Mouse (Mus musculus) neural tube, embryonic 10.5 days (tissue): ENCODE data around the gene Dact1.

ENCODE experiments used
- DNase-seq: peaks from one replicate; pipeline ENCODE4 v3.0.0-alpha.2; 2017; ENCODE audit warnings: low spot score; ENCODE audit errors: extremely low spot score

Gene Dact1

DNA sequence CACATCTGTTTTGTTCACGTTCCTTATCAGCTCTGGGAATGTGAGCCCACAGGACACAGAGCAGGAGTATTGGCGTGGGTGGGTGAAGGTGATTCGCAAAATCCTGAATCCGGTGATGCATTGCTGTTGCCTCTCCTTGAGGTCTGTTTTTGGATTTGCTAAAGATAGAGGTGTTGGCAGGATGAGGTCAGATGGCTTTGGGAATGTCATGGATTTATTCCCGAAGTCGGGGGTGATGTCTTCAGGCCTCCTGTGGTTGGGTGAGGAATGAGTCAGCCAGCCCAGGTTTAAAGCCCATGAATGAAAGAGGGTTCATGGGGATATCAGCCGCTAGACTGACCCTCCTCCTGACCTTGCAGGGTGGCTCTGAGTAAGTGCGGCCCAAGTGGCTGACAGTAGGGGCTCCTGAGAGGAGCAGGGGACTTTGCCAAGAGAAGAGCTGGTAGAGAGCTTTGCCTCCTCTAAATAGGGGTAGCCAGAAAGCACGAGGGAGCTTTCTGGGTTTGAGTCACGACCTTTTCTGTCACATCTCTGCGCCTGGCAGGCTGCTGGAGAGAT lies 27.4 kb downstream of the Dact1 start:
- DNase-seq = no peak

DNA sequence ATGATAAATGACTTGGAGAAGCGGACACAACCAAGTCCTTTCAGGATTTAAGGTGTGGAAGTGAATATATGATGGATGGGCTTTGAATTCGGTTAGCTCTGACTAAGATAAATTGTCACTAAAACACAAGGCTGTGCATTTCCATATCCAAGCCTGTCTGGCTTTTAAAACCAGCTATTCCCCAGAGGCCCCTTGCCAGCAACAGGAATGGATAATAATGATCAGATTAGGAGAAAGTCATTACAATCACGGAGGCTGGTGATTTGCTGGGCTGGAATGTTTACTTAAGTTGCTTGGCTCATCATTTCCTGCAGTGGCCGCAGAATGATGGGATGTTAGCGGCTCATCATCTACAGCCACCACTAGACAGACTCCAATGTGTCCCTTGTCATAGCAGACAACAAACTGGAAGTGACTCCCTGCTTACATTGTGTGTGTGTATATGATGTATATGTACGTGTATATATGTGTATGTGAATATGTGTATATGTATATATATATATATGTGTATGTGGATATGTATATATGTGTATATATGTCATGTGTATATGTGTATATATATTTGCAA lies 28.3 kb downstream of the Dact1 start:
- no peak for DNase-seq

DNA sequence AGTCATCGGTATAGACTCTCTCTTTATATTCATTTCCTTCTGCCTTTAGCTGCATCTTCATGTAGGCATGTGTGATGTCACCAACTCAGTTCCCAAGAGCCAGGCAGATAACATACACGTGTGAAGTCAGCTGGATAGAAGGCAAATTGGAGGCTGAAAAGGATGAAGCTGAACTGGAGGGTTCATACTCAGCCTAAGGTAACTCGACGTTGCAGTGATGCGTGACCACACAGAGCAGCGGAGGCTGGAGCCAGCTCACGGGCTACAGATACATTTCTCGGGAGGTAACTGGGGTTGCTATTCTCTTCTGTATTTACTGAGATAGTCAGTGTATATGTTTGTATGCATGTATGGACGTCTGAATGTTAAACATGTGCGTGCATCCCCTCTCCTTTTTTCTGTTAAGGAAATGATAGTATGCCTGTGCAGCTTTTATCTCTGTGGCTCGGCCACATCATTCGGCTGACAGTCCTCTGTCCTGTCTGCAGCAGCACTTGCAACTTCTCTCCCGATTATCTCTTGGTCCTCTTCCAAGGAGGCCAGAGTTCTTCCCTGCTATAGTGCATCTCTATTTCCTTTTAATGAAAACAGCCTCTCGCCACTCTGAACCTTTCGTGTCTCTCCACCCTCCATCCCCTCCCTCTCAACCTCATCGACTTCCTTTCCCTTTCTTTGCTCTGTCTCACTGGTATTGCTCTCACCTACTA lies 29.6 kb downstream of the Dact1 start:
- no peak for DNase-seq

DNA sequence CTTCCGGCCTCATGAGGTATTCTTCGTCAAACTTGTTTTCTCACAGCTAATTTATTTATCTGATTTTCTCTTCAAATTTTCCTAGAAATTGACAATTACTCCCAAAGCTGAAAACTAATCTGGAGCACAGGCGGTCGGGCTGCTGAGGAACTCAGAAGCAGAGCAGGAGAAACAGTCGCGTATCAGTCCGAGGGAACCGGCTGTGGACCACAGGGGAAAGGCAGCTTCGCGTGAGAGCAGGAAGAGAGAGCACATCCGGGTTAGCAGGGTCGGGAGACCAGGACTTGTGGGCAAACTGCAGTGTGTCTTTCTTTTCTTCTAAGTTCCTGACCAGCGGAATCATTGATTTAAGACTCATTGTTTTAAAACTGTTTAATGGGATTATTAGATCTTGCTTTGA lies 32.7 kb downstream of the Dact1 start:
- DNase-seq = no peak

DNA sequence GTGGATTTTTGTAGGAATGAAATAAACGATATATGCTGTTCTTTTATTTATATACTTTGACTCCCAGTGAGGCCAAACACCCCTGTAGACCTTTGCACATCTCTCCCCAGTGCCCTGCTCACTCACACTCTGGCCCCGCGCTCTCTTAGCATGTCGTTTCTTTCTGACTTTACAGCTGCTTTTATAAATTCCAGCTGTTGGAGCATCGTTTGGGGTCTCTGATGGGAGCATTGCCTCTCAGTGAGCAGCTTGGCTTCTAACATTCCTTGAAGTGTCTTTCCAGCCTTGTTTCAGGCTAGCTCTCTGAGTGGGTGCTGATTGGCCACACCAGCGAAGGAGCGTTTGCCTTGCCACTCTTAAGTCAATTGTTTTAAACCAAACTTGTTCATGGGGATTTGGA lies 35.8 kb downstream of the Dact1 start:
- no peak for DNase-seq

DNA sequence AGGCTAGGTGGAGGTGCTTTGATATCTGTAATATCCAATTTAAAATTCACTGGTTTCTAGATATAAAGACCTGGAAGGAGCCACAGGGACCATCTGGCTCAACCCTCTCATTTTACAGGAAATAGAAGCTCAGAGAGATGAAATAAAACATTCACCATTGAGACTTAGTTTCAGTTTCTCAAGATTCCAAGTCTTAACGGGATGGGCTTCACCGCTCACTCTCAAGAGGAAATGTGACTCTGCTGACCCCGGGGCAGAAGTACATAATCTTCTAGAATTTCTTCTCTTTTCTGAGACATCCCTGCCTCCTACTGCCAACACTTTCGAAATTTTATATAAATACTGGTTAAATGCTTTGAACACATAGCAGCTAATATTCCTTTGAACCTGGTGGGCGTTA lies 36.4 kb downstream of the Dact1 start:
- no peak for DNase-seq

DNA sequence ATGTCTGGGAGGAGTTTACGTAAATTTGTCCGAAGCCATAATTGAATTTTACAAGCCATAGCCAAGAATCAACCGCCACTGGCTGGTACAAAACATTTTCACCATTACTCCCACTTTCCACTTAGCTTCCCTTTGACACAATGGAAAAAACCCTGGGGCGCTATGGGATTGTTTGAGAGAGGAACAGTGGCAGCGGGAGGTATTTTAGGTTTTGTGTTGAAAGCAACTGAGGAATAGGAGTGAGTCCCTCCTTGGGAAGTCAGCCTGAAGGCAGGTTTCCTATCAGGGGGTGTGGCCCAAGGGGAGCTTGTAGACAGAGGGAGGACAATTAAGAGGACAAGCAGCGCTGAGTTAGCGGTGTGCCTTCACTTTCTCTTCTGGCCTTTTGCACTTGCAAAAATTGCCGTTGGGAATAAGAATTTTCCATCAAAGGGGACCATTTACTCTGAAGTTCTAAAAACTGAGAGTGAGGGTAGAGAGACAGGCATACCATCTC lies 38.8 kb downstream of the Dact1 start:
- no peak for DNase-seq

DNA sequence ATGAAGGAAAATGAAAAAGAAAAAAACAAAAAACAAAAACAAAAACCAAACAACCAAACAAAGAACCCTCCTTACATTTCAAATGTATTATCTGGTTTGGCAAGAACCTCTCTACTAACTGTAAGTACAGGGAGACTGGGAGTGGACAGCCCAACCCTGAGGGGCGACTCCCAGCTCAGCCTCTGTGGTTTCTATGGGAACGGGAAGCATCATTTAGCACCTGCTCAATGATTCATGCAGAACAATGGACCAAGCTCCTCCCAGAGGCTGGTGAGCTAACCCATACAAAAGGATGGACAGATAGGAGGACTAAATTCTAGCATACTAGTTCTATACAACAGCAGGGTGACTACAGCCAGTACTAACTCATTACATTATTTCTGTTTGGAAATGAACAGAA lies 40.4 kb downstream of the Dact1 start:
- no peak for DNase-seq

DNA sequence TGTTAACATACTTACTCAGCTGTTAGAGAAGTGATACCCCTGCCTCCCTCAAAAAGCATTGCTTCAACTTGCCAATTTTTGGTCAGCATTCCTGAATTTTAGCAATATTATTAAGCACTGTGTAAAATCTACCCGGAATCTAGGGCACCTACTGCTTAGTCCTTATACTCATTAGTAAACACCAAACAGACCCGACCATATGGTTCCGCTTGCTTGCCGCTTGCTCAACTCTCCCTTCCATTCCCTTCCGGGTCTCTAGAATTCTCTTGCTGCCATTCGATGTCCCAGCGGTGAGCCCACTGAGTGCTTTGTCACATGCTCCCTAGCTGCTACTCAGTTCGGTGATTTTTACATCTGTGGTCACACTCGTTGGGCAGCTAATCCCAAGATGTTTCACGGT lies 45.0 kb downstream of the Dact1 start:
- no peak for DNase-seq

DNA sequence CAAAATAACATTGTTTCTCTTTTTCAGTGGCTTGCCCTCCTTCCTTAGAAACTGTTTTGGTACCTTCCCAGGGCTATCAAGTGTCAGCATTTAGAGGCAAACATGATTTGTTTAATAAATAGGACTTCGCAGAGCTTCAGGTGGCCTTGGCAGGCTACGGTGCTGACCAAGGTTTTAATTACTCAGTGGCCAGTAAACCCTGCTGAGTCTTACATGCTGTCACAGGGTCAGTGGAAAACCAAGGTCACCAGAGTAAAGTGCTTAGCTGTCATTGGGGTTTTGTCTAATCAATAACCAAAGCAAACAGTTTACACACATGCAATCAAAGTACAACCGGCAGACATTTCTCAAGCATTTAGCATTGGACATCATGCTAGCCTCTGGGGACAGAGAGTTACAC lies 45.4 kb downstream of the Dact1 start:
- DNase-seq = no peak

DNA sequence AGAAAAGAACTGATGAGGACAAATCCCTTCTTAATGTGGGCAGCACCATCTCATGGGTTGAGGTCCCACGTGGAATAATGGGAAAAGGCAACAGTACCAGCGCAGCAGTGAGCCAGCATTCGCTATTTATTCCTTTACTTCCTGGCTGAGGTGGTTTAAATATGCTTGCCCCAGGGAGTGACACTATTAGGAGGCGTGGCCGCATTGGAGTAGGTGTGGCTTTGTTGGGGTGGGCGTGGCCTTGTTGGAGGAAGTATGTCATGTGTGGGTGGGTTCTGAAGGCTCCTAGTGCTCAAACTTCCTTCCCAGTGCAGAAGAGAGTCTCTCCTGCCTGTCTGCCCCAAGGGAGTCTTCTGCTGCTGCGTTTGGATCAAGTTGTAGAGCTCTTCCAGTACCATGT lies 51.9 kb downstream of the Dact1 start:
- DNase-seq = no peak

DNA sequence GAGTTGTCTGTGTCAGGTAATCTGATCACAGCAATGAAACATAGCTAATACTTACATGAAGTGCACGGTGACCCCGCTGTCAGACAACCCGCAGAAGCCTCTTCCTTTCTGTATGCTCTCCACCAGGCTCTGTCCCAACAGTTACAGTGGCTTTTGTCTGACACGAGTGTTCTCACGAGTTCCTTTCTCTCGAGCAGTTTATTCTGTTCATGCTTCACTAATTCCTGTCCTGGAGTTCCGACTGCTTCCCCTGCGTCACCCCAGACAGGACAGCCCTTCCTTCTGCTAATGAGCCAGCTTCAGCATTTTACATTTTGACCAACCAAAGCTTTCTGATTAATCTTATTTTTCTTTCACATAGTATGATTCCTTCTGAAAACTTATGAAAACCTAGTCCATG lies 52.7 kb downstream of the Dact1 start:
- no peak for DNase-seq

DNA sequence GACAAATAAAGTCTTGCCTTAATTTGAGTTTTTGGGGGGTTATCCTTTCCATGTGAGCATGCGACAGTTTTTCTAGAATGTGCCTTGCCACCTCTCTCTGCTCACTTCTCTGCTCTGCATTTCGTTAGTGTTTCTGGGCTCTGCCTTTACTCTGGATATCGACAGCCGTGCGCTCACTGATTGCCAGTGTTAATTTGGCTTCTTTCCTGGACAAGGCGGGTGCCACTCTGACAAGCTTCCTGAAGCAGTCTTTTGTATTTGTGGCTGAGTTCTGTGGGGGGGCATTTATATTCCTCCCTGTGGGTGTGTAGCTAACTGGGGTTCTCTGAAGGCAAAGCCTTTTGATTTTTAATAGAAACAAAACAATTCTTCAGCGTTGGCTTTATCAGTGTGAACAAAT lies 54.4 kb downstream of the Dact1 start:
- no peak for DNase-seq

DNA sequence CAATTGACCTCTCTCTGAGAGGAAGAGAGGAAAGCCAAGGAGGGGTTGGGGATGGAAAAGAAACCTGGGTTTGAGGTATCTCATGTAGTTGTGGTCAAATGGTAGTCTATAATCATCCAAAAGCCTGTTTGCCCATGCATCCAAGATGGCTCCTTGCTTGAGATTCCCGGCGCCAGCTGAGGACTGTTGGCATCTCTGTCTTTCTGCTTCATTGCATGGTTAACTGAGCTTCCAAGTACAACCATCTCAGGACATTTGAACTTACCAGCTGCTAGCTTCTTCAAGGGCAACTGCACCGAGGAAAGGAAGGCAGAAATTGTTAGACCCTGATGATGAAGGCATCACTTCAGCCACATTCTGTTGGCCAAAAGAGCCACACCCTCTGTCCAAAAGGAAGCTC lies 54.8 kb downstream of the Dact1 start:
- DNase-seq = no peak

DNA sequence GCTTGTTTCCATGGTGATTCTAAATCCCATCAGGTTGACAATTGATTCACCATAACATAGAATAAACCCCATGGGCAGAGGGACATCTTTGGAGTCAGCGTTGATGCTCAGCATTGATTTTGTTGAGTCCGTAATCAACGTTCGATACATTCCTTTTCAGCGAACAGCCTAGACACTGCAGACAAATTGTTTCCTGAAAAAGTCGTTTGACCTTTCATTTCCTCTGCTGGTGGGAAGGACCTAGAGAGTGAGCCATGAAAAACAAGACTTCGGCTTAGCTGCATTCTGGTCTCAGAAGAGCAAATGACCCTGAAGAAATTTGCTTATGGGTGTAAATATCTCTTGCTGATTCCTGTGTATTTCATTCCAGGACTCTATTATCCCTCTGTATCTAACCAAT lies 55.5 kb downstream of the Dact1 start:
- no peak for DNase-seq

DNA sequence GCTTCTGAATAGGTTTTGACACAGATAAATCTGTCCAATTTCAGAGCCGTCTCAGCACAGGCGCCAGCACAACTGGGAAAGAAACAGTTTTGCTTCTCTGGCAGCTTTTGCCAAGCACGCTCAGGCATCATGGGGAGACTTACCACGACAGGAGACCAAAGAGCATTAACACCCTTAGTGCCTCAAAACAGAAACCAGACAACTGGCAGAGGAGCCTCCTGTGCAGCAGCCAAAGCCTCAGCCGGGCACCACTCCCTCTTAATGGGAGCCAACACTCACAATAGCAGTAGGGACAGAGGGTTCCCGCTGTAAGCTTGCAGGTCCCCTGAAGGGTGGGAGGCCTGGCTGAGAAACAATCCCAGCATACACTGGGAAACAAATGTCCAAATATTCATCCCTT lies 56.5 kb downstream of the Dact1 start:
- DNase-seq = no peak

DNA sequence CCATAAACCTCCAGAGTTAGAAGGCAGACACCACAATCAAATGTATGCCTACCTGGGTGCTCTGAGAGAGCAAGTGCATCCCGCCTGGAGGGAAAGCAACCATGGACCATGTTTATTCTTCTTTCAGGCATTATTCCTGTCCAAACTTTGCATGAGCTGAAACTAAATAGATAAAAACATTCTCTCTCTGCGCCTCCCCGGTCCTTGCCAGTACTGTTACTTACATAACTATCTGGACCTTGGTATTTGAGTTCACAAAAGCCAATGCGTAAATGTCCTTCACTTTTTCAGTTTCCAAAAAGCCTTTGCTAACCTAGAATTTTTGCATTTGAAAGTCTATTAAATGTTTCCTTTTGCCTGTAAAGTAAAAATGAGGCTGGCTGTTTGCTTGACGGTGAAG lies 58.9 kb downstream of the Dact1 start:
- DNase-seq = no peak
